Mouse (Mus musculus) heart, embryonic 11.5 days (tissue): ENCODE measurements at regions not wholly inside any gene's neighbourhood (a gene's known extent, or its start where the extent isn't known, plus 50 kb on each side); places are given as distances from the start of the nearest gene placed in this dataset.
"Not testable (repeated sequence)": the region's sequence is repeated elsewhere in the genome, so short reads cannot be mapped to it uniquely, and the experiment has no call there.

Experiments
- ATAC-seq: fragments of 200-750 bp; cut with Nextera tagmentation; replicated peaks from 2 replicates; pipeline ENCODE4 v1.8.0; 2017; ENCODE audit warnings: moderate library complexity; ENCODE audit not compliant: insufficient number of reproducible peaks, low FRiP score, low TSS enrichment
- H3K27ac ChIP-seq: fragments of 300-500 bp; sonication (generic); 2 replicates; pipeline ENCODE4 v1.5.1; 2014; ENCODE audit warnings: mild to moderate bottlenecking, low read depth, low read length
- H3K27me3 ChIP-seq: fragments of 300-500 bp; sonication (generic); 2 replicates; pipeline ENCODE4 v1.6.1; 2014; ENCODE audit warnings: mild to moderate bottlenecking, low read length, mixed read lengths; ENCODE audit not compliant: control insufficient read depth, insufficient read depth
- H3K36me3 ChIP-seq: fragments of 300-500 bp; sonication (generic); 2 replicates; pipeline ENCODE4 v1.6.1; 2014; ENCODE audit warnings: mild to moderate bottlenecking, low read length, moderate library complexity, mixed read lengths; ENCODE audit not compliant: control insufficient read depth, insufficient read depth
- H3K4me1 ChIP-seq: fragments of 300-500 bp; sonication (generic); 2 replicates; pipeline ENCODE4 v1.6.1; 2014; ENCODE audit warnings: low read length; ENCODE audit not compliant: control insufficient read depth, insufficient read depth
- H3K4me2 ChIP-seq: fragments of 300-500 bp; sonication (generic); 2 replicates; pipeline ENCODE4 v1.6.1; 2014; ENCODE audit warnings: mild to moderate bottlenecking, moderate library complexity
- H3K4me3 ChIP-seq: fragments of 300-500 bp; sonication (generic); 2 replicates; pipeline ENCODE4 v1.5.1; 2014; ENCODE audit warnings: low read depth, low read length
- H3K9ac ChIP-seq: fragments of 300-500 bp; sonication (generic); 2 replicates; pipeline ENCODE4 v1.6.1; 2014; ENCODE audit warnings: mild to moderate bottlenecking, low read depth, low read length, moderate library complexity
- H3K9me3 ChIP-seq: fragments of 300-500 bp; sonication (generic); replicated peaks from 2 replicates; pipeline ENCODE4 v1.6.1; 2016; ENCODE audit warnings: low read length; ENCODE audit not compliant: control insufficient read depth
- WGBS: fragments of 180-500 bp; shearing (Covaris S2); extraction: QIAGEN DNeasy Blood & Tissue Kit; methylation state at CpG from one replicate; pipeline ENCODE4 v1.1.7; 2014; ENCODE audit not compliant: insufficient replicate concordance; 5-methylcytosine and 5-hydroxymethylcytosine counted together

DNA sequence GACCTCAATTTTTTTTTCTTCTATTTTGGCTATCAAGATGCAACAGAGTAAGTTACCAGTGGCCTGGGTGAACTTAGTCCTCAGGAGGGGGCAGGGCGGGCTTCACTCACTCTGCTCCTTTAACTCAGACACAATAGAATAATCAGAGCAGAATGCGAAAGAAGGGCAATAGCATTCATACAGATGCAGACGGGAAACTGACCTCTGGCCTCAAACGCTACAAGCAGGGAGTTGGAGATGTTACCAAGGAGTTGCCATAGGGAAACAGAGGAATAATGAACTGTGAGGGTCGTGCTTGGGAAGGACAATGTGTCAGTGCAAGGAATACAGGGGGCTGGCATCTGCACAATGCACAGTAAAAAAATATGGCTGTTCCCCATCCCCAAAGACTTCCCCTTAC, 116.3 kb downstream of the Cand1 start:
- Histone ChIP-seq H3K36me3 (no peaks in the 10 kb centered on the region), H3K27ac (no peak overlapping the region), H3K4me3 (no peak overlapping the region), H3K27me3 (no peaks in the 10 kb centered on the region), H3K4me1 (no peaks in the 10 kb centered on the region), H3K4me2 (no peak overlapping the region), H3K9me3 (peaks cover 6% of the 10 kb centered on the region; the same call in 1 of the 2 replicates), H3K9ac (no peak overlapping the region)
- no peak for ATAC-seq
- 76% methylated on average over 5 of the region's 5 CpGs for WGBS

- Histone ChIP-seq H3K27ac (no peak overlapping the region), H3K4me3 (no peak overlapping the region), H3K27me3 (no peaks in the 10 kb centered on the region), H3K9me3 (peaks cover 6% of the 10 kb centered on the region; the same call in 1 of the 2 replicates), H3K9ac (no peak overlapping the region), H3K36me3 (no peaks in the 10 kb centered on the region), H3K4me1 (no peaks in the 10 kb centered on the region), H3K4me2 (no peak overlapping the region)
- no peak for ATAC-seq
- 90% methylated on average over 8 of the region's 8 CpGs for WGBS
Measured at GRCm38 (mm10) chr10:119122347-119122746, 117.5 kb downstream of the Cand1 start.

- 68% methylated on average over 6 of the region's 6 CpGs for WGBS
- Histone ChIP-seq H3K27me3 (no peaks in the 10 kb centered on the region), H3K4me1 (no peaks in the 10 kb centered on the region), H3K4me2 (no peak overlapping the region), H3K36me3 (no peaks in the 10 kb centered on the region), H3K4me3 (no peak overlapping the region), H3K9me3 (peaks cover 6% of the 10 kb centered on the region; the same call in 1 of the 2 replicates), H3K9ac (no peak overlapping the region), H3K27ac (no peak overlapping the region)
- ATAC-seq: no peak
Measured at GRCm38 (mm10) chr10:119121575-119121974, 118.3 kb downstream of the Cand1 start.

DNA sequence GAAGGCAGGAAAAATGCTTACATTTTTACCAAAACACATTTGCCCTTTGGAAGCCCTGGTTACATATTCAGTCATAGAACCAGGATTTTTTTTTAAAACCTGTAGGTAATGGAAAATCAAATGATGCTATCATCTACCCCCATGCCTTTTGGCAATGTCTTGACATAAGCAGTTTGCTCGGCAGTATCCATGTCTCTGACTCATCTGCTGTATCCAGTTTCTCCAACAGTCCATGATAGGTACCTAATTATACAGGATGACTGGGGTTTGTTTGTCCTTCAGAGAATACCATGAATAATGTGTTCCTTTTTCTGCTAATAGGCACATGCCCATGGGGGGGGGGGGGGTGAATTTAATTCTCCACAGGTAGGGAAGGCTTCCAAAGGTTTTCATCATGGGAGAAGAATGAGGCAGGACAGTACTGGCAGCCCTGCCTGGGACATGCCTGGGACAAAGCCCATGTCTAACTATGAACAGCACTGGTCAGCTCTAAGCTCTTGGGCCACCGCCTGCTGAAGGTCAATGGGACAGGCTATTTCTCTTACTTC, 122.9 kb downstream of the Cand1 start:
- 80% methylated on average over 2 of the region's 2 CpGs for WGBS
- Histone ChIP-seq H3K9ac (no peak overlapping the region), H3K27me3 (no peaks in the 10 kb centered on the region), H3K9me3 (no peaks in the 10 kb centered on the region), H3K36me3 (no peaks in the 10 kb centered on the region), H3K4me3 (no peak overlapping the region), H3K4me2 (no peak overlapping the region), H3K27ac (no peak overlapping the region), H3K4me1 (peaks cover 4% of the 10 kb centered on the region)
- ATAC-seq: no peak

DNA sequence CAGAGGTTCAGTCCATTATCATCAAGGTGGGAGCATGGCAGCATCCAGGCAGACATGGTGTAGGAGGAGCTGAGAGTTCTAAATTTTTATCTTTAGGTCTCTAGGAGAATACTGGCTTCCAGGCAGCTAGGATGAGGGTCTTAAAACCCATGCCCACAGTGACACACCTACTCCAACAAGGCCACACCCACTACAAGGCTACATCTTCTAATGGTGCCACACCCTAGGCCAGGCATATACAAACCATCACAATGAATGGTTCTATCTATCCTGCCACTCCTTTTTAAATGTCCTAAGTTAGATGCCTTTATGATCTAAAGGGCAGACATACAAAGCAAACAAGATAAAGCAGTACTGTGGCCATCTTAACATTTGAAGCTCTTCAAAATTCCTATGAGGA, 124.7 kb downstream of the Cand1 start:
- not testable (repeated sequence) for H3K27ac ChIP-seq, ATAC-seq

DNA sequence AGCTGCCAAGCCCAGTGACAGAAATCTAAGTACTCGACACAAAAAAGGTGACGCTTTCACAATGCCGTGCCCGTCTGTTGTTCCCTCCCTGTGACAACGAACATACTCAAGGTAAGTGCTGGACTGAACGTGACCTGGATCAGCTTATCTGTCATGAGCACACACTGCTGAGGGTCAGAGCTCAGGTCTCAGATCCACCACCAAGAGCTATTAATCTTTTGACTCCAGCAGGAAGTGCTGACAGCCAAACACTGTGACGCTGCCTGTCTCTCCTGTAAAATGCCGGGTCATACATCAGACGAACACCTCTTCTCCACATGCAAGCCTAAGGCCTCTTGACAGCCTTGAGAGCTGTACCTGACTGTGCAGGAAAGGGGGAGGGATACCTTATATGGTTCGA, 125.2 kb downstream of the Cand1 start:
- Histone ChIP-seq H3K4me1 (peaks cover 11% of the 10 kb centered on the region), H3K27me3 (no peaks in the 10 kb centered on the region), H3K9me3 (no peaks in the 10 kb centered on the region), H3K36me3 (no peaks in the 10 kb centered on the region), H3K4me3 (no peak overlapping the region), H3K9ac (no peak overlapping the region), H3K27ac (peak overlapping the region; percentile 54), H3K4me2 (peak overlapping the region; percentile 36; the same call in 1 of the 2 replicates)
- WGBS: 10% methylated on average over 10 of the region's 10 CpGs
- peak; percentile 87 for ATAC-seq

More for the DNA sequence above, 124.7 kb downstream of the Cand1 start:
- H3K4me2 ChIP-seq, H3K9me3 ChIP-seq, H3K27me3 ChIP-seq, H3K9ac ChIP-seq, H3K4me3 ChIP-seq, H3K36me3 ChIP-seq: not testable (repeated sequence)
- peaks cover 11% of the 10 kb centered on the region for H3K4me1 ChIP-seq

DNA sequence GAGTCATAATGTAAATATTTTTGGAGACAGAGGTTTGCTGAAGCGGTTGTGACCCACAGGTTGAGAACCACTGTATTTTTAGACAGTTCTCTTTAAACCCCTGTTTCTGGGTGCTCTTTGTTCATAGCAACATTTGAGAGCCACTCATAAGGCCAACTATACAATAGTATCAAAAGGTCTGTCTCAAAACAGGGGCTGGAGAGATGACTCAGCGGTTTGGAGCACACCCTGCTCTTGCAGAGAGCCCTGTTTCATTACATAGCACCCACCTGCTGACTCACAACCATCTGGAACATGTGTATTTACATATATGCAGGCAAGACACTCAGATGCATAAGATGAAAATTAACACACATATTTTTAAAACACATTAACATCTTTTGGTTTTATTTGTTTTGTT, 128.0 kb downstream of the Cand1 start:
- Histone ChIP-seq H3K4me3 (no peak overlapping the region), H3K36me3 (no peaks in the 10 kb centered on the region), H3K27me3 (no peaks in the 10 kb centered on the region), H3K4me2 (no peak overlapping the region), H3K27ac (no peak overlapping the region), H3K4me1 (peaks cover 11% of the 10 kb centered on the region), H3K9me3 (no peaks in the 10 kb centered on the region), H3K9ac (no peak overlapping the region)
- WGBS: 80% methylated on average over 2 of the region's 2 CpGs
- ATAC-seq: peak; percentile 78

GRCm38 (mm10) chr10:119111409-119111808, 128.4 kb downstream of the Cand1 start:
- H3K4me3 ChIP-seq: no peak overlapping the region
- WGBS: 79% methylated on average over 3 of the region's 3 CpGs
- no peaks in the 10 kb centered on the region for H3K9me3 ChIP-seq
- no peaks in the 10 kb centered on the region for H3K27me3 ChIP-seq
- H3K9ac ChIP-seq: no peak overlapping the region
- no peak overlapping the region for H3K27ac ChIP-seq
- no peak overlapping the region for H3K4me2 ChIP-seq
- H3K36me3 ChIP-seq: no peaks in the 10 kb centered on the region
- peaks cover 11% of the 10 kb centered on the region for H3K4me1 ChIP-seq
- no peak for ATAC-seq

GRCm38 (mm10) chr10:119110614-119111013, 129.2 kb downstream of the Cand1 start:
- H3K4me3 ChIP-seq: no peak overlapping the region
- H3K9me3 ChIP-seq: no peaks in the 10 kb centered on the region
- ATAC-seq: no peak
- no peak overlapping the region for H3K27ac ChIP-seq
- no peaks in the 10 kb centered on the region for H3K36me3 ChIP-seq
- peaks cover 11% of the 10 kb centered on the region for H3K4me1 ChIP-seq
- no peak overlapping the region for H3K4me2 ChIP-seq
- H3K27me3 ChIP-seq: no peaks in the 10 kb centered on the region
- H3K9ac ChIP-seq: no peak overlapping the region
- WGBS: 39% methylated on average over 5 of the region's 5 CpGs
